Mouse (Mus musculus): ENCODE measurements around the gene Zdhhc4. TPM values are rescaled to one million over a fixed set of nuclear protein-coding genes. Genes with fewer than 3 reads are reported as not detected.

Zdhhc4 gene
- 97.5 and 118 TPM in 2 replicates for polyA plus RNA-seq (2012; rRNA removed; ENCODE audit: low replicate concordance)

DNA sequence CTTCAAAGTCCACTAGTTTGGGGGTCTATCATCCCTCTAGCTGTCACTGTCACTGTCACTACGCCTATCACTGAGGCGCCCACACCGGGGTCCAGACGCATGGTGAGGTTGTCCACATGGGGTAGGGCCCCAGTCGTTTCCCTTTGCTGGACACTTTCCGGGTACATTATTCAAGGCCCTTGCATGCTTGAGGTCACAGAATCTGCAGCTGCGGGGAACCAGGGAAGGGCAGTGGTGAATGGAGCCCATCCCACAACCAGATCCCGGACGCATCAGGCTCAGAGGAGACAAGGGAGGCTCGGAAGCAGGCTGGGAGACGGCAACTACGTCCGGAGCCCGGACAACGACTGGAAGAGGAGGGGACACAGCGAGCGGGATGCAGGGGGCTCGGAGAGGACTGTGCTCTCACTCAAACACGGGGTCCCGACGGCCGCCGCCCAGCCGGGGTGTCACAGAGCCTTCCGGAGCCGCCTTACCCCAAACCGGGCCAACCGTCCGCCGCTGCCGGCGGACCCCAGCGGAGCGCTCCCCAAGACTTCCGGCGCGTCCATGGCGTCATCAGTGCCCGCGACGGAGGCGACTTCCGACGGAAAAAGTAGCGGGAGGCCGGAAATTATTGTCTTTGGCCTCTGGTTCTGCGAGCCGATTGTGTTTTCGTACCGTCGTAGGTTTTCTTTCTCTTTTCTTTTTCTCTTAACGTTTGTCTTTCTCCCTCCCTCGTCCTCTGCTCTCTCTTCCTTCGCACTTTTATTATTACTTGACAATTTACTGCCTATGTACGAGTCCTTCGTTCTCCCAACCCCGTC is at the start of gene Zdhhc4:
Zdhhc4 (minus strand) TSS at position 567 of the 806 bp plus-strand sequence.

DNA sequence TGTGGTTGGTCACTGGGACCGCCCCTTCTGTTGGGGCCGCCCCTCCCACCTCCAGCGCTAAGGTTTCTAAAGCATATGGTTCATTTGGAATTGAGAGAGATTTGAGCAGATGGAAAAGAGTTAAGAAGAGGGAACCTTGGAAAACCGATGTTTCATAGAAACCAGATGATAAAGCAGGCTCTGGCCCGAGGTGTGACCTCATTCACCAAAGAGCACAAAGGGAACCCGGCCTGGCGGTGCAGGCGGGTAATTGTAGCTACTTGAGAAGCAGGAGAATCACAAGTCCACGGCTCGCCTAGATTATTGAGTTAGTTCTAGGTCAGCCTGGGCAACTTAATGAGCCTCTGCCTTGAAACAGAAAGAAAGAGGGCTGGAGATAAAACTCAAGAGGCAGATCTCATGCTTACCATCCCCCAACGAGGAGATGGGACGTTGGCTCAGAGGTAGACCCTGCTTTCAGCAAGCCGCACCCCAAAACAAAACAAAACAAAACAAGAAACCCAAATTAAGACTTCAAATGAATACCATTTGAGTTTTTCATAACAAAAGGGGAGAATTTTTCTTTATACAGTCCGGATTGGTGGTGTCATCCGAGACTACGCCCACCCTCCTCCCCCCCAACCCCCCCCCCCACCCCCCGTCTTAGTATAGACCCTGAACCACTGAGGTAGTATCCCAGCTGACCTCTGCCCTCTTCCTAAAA is 27.8 kb upstream of the Zdhhc4 start, which contains the start of gene Grid2ip:
Grid2ip (plus strand) TSS at position 653 of the 703 bp plus-strand sequence.

DNA sequence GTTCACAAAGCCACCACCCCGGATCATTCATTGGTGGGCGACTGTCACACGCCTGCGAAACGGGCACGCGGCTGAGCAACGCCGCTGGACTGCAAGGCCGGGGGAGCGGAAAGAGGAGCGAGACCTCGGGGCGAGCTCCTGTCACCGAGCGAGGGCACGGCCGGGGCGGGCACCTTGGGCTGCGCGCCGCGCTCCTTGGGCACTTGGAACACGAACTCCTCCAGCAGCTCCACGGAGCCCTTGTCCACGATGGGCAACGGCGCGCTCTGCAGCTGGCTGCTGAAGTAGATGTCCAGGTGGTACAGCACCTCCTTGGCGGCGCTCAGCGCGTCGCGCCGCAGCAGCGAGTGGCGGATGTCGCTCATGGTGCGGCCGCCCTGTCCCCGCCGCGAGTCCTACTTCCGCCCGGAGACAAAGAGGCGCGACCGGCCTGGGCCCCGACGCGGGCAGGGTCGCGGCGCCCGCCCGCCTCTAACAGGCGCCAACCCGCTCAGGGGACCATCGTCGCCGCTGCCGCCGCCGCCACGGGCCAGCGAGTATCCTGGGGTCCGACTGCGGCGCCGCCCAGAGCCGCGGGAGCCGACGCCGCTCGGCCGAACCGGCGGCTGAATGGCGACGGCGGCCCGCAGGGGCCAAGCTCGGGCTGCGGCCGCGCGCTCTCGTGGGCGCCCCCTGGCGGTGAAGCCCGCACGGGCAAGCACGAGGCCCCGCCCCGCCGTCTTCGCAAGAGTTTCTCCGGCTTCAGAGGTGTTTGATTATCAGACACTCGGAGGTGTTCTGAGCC is 14.1 kb downstream of the Zdhhc4 start, which contains the start of gene E130309D02Rik:
E130309D02Rik (minus strand) TSS at position 631 of the 784 bp plus-strand sequence.

DNA sequence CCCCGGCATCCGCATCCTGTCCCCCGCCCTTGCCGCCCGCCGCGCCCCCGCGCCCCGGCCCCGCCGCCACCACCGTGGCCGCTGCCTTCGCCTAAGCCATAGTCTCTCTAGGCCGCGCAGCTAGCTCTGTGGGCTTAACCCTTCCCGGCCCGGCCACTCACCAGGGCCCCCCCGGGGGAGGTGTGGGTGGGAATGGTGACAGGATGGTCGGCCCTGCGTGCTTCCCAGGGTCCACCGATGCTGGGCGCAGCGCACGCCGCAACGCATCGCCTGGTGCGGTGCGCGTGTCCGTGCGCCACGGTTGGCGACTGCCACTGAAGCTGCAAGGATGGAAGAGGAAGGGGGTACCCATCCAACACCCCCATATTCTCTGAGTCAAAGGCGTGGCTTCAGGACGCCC is 35.7 kb downstream of the Zdhhc4 start, which contains the start of gene Zfp853:
Zfp853 (minus strand) TSS at position 220 of the 400 bp plus-strand sequence.

DNA sequence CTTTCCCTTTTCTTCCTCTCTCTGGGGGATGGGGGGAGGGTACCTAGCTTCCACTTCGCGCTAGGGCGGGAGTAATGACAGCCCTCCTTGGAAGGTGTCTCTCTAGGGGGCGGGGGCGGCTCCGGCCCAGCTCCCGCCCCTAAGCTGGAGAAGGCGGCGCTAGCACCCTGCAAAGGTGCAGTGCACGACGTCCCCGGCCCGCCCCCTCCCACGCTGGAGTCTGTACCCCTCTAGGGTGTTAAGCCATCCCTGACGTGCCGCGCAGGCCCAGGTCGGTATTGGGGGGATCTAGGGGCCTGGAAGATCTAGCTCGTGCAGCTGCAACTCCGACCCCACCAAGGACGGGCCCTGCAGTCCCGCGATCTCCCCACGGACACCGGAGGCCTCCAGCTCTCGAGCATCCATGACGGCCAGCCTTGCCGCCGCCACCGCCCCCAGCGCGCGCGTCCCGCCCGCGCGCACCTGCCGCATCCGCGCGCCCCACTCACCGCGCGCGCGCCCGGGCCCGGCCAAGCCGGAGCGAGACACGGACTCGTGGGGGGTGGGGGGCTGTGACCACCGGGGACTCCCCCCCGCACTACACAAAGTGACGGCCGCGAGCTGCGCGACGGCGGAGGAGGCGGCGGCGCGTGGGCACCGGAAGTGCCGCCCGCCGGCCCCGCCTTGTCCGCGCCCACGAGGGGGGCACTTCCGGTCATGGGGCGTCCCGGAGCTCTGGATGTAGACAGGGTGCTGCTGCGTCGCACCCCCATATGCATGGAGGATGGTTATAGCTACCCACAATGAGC is 59.5 kb downstream of the Zdhhc4 start, which contains the start of gene Zfp316:
Zfp316 (minus strand) TSS at position 660 of the 788 bp plus-strand sequence.

Other genes with a start within 250 kb of the Zdhhc4 start
- 25.3 and 33.4 TPM in 2 replicates for gene Rnf216, start 216.3 kb downstream of the Zdhhc4 start, polyA plus RNA-seq (2012; rRNA removed; ENCODE audit: low replicate concordance)
- not detected in 2 replicates for gene Olfr718-ps1, start 181.7 kb downstream of the Zdhhc4 start, polyA plus RNA-seq (2012; rRNA removed; ENCODE audit: low replicate concordance)
- 5.1 and 9.4 TPM in 2 replicates for gene Rbak, start 148.5 kb downstream of the Zdhhc4 start, polyA plus RNA-seq (2012; rRNA removed; ENCODE audit: low replicate concordance)
- not detected in 2 replicates for gene Spdye4b, start 148.2 kb downstream of the Zdhhc4 start, polyA plus RNA-seq (2012; rRNA removed; ENCODE audit: low replicate concordance)
- gene Spdye4a, start 102.4 kb downstream of the Zdhhc4 start, polyA plus RNA-seq (2012; rRNA removed; ENCODE audit: low replicate concordance): not detected in 2 replicates
- gene Zfp12, start 94.1 kb downstream of the Zdhhc4 start, polyA plus RNA-seq (2012; rRNA removed; ENCODE audit: low replicate concordance): 10.4 and 20.8 TPM in 2 replicates
- gene Zfp316, start 59.2 kb downstream of the Zdhhc4 start, polyA plus RNA-seq (2012; rRNA removed; ENCODE audit: low replicate concordance): 3.6 and 11.8 TPM in 2 replicates
- 0.82 and 4.1 TPM in 2 replicates for gene Zfp853, start 35.6 kb downstream of the Zdhhc4 start, polyA plus RNA-seq (2012; rRNA removed; ENCODE audit: low replicate concordance)
- 16.0 and 19.9 TPM in 2 replicates for gene E130309D02Rik, start 13.9 kb downstream of the Zdhhc4 start, polyA plus RNA-seq (2012; rRNA removed; ENCODE audit: low replicate concordance)
- 0.13 TPM in 1 of 2 replicates, not detected in the other for gene Grid2ip, start 28.1 kb upstream of the Zdhhc4 start, polyA plus RNA-seq (2012; rRNA removed; ENCODE audit: low replicate concordance)
- gene Kdelr2, start 74.6 kb upstream of the Zdhhc4 start, polyA plus RNA-seq (2012; rRNA removed; ENCODE audit: low replicate concordance): 90.4 and 210 TPM in 2 replicates
- 27.4 and 33.2 TPM in 2 replicates for gene Daglb, start 135.3 kb upstream of the Zdhhc4 start, polyA plus RNA-seq (2012; rRNA removed; ENCODE audit: low replicate concordance)
- gene Rac1, start 198.8 kb upstream of the Zdhhc4 start, polyA plus RNA-seq (2012; rRNA removed; ENCODE audit: low replicate concordance): 368 and 428 TPM in 2 replicates